Mouse (Mus musculus) midbrain, embryonic 14.5 days (tissue): Measurements from ENCODE around the gene Gda. TPM values are rescaled to one million over a fixed set of nuclear protein-coding genes. Genes with fewer than 3 reads are reported as not detected.
A peak's percentile ranks its signal among the peaks of the same experiment; 100 is the strongest.

Experiments
- ATAC-seq: fragments of 200-750 bp; cut with Nextera tagmentation; 2 replicates; pipeline ENCODE4 v1.8.0; 2017; ENCODE audit warnings: moderate number of reproducible peaks, moderate library complexity; ENCODE audit not compliant: low FRiP score, low TSS enrichment
- DNase-seq: peaks from one replicate; pipeline ENCODE4 v3.0.0-alpha.2; 2015
- H3K27ac ChIP-seq: fragments of 300-500 bp; sonication (generic); replicated peaks from 2 replicates; pipeline ENCODE4 v1.5.1; 2014; ENCODE audit warnings: mild to moderate bottlenecking, low read depth, low read length, moderate library complexity
- H3K27me3 ChIP-seq: fragments of 300-500 bp; sonication (generic); 2 replicates; pipeline ENCODE4 v1.6.1; 2014; ENCODE audit warnings: low read length, control low read depth, mixed read lengths; ENCODE audit not compliant: control insufficient read depth, insufficient read depth
- H3K36me3 ChIP-seq: fragments of 300-500 bp; sonication (generic); 2 replicates; pipeline ENCODE4 v1.6.1; 2014; ENCODE audit warnings: low read length, control low read depth; ENCODE audit not compliant: control insufficient read depth, insufficient read depth
- H3K4me1 ChIP-seq: fragments of 300-500 bp; sonication (generic); 2 replicates; pipeline ENCODE4 v1.6.1; 2014; ENCODE audit warnings: mild to moderate bottlenecking, antibody characterized with exemption, low read length, control low read depth; ENCODE audit not compliant: control insufficient read depth, insufficient read depth
- H3K4me2 ChIP-seq: fragments of 300-500 bp; sonication (generic); 2 replicates; pipeline ENCODE4 v1.6.1; 2014; ENCODE audit warnings: mild to moderate bottlenecking, low read length, moderate library complexity
- H3K4me3 ChIP-seq: fragments of 300-500 bp; sonication (generic); replicated peaks from 2 replicates; pipeline ENCODE4 v1.5.1; 2014; ENCODE audit warnings: low read depth, low read length
- H3K9ac ChIP-seq: fragments of 300-500 bp; sonication (generic); replicated peaks from 2 replicates; pipeline ENCODE4 v1.6.1; 2014; ENCODE audit warnings: mild to moderate bottlenecking, low read length, moderate library complexity
- H3K9me3 ChIP-seq: fragments of 300-500 bp; sonication (generic); 2 replicates; pipeline ENCODE4 v1.6.1; 2016; ENCODE audit warnings: low read length, control low read depth, mixed read lengths; ENCODE audit not compliant: control insufficient read depth
- WGBS: fragments of 180-500 bp; shearing (Covaris S2); extraction: QIAGEN DNeasy Blood & Tissue Kit; methylation state at CpG from one replicate; pipeline ENCODE4 v1.1.7; 2014; 5-methylcytosine and 5-hydroxymethylcytosine counted together
- polyA plus RNA-seq: library from polyadenylated mRNA; unstranded; fragments of >200 nt; fragmentation: Nextera tagmentation; extraction: Ambion mirVana; gene quantifications from 2 replicates; pipeline ENCODE4 v1.2.1, GENCODE M21; 2014

The Gda gene
- polyA plus RNA-seq, 1 experiment from 2014 or later, result 0.13 TPM

DNA sequence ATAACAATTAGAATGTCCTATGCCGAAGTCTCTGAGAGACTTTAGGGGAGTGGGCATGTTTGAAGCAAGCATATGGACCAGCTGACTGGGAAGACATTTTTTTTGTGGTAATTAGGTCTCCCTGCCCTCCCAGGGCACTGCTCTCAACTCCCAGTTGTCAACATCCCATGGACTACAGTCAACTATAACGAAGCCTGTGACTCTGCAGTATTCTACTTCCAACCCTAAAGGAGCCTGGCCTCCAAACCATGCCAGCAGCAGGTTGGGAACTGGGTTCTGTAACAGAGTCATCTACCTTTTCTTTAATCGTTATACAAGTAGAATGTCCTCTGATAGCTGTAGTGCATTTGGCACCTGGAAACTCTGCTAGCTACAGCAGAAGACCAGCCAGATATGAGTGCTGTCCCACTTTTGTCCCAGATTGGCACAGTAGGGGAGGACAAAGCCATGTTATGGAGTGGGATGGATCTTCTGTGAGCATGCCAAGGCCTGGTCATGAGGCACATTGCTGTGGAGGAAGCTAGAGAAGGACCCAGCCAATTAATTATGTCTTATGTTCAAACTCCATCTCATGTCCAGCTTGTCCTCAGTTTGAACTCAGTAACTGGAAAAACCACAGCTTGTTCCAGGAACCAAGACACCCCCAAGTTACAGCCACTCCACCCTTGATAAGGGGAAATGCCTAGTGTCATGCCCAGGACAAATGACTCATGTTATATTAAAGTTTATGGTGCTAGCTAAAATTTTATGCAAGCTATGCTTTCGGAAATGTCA is 96.6 kb downstream of the Gda start:
- DNase-seq, result no peak
- Histone ChIP-seq H3K9me3 (no peaks in the 10 kb centered on the region), H3K27ac (no peak overlapping the region), H3K36me3 (no peaks in the 10 kb centered on the region), H3K27me3 (no peaks in the 10 kb centered on the region), H3K4me1 (no peaks in the 10 kb centered on the region), H3K4me2 (no peak overlapping the region), H3K4me3 (no peak overlapping the region), H3K9ac (no peak overlapping the region)
- no peak for ATAC-seq
- WGBS, result 90% methylated on average over 4 of the region's 4 CpGs

DNA sequence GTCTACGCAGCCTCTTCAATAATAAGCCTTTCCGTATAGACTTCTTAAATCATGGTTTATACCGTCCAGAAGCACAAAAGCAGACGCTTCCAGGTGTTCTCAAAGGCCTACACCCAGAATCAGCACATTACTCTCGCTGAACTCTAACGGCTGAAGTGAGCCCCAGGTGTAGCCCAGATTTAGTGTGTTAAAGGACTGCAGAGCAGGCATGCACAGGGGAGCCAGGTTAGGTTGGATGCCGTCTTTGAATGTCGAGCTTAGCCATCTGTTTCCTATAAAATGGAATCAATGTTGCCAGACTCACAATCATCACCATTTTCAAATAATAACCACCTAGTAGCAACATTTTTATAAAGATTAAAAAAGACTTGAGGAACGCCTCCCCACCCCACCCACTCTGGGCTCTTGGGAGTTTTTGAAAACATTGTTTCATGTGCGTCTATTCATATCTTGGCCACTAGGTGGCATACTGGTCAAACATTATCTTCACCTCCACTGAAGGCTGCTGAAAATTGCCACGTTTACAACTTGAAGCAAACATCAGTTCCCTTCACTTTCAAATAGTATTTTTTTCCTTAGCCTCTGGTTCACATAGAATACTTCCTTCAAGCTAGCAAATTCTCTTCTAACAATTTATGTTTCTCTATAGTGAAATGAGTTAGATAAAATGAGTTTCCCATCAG is 100.0 kb downstream of the Gda start:
- no peaks in the 10 kb centered on the region for H3K36me3 ChIP-seq
- no peak overlapping the region for H3K27ac ChIP-seq
- 54% methylated on average over 11 of the region's 11 CpGs for WGBS
- no peak overlapping the region for H3K9ac ChIP-seq
- H3K27me3 ChIP-seq, result no peaks in the 10 kb centered on the region
- ATAC-seq (peak; percentile 66; the same call in 1 of the 2 replicates), DNase-seq (peak; percentile 89)
- no peaks in the 10 kb centered on the region for H3K4me1 ChIP-seq
- H3K9me3 ChIP-seq, result no peaks in the 10 kb centered on the region
- H3K4me2 ChIP-seq, result no peak overlapping the region
- no peak overlapping the region for H3K4me3 ChIP-seq

DNA sequence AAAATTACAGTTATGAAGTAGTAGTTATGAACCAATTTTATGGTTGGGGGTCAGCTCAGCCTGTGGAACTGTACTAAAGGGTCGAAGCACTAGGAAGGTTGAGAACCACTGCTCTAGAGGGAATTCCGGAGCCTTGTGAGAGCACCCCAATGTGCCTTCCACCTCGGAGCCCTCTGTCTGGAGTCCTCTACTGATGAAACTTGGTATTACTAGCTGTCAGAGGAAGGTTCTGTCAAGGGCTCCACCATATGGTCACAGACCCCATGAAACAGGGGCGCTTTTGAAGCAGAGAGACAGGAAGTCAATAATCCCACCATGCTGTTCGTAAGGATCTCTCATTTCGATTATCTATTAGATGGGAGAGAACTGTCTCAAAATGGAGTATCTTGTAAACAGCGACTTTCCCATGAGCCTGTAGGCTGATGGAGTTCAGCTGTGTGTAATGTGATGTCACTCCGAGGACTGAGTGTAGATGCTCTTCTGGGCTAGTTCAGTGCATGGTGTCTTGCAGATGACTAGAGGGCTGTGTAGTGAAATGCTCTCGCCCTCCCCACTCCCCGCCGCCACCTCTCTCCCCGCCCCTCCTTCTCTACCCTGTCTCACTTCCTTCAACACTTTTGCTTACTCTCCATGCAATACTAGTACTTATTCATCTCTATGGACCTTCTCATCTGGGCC is 100.7 kb downstream of the Gda start:
- Histone ChIP-seq H3K9me3 (no peaks in the 10 kb centered on the region), H3K9ac (no peak overlapping the region), H3K4me1 (no peaks in the 10 kb centered on the region), H3K4me2 (no peak overlapping the region), H3K36me3 (no peaks in the 10 kb centered on the region), H3K27me3 (no peaks in the 10 kb centered on the region), H3K4me3 (no peak overlapping the region), H3K27ac (no peak overlapping the region)
- ATAC-seq (no peak), DNase-seq (no peak)
- WGBS, result 86% methylated on average over 12 of the region's 12 CpGs

DNA sequence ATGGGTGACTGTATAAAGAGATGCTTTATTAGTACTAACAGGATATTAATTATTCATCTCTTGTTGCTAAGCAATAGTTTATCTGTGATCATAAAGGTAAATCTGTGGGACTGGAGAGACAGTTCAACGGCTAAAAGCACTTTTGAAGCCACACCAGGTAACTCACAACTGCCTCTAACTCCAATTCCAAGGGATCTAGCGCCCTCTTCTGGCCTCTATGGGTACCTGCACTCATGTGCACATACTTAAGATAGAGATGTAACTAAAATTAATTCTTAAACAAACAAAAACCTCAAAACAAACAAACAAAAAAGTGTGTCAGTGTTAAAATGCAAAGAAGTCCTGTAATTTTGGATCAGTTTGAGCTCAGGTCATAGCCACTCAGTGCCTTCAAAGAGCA is 101.9 kb downstream of the Gda start:
- Histone ChIP-seq H3K36me3 (no peaks in the 10 kb centered on the region), H3K4me3 (no peak overlapping the region), H3K27ac (no peak overlapping the region), H3K4me2 (no peak overlapping the region), H3K9ac (no peak overlapping the region), H3K4me1 (no peaks in the 10 kb centered on the region), H3K9me3 (no peaks in the 10 kb centered on the region), H3K27me3 (no peaks in the 10 kb centered on the region)
- ATAC-seq (no peak), DNase-seq (peak; percentile 20)
- 39% methylated on average over 2 of the region's 2 CpGs for WGBS

DNA sequence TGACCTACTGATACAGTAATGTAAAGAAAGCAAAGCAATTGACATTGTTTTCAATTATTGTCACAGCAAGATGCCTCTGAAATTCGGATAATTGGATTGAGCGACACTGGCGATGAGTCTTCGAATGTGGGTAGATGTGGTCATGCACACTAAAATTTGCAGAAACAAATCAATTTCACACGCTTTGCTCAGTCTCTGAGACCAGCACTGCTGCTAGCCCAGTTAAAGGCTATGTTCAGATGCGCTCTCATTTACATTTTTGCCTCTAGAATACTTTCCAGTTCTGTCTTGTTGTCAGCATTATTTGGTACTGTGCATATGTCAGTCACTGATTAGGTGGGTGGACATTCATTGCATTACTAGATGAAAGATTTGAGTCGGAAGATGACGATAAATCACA is 102.5 kb downstream of the Gda start:
- Histone ChIP-seq H3K4me2 (no peak overlapping the region), H3K4me1 (no peaks in the 10 kb centered on the region), H3K36me3 (no peaks in the 10 kb centered on the region), H3K27ac (no peak overlapping the region), H3K9me3 (no peaks in the 10 kb centered on the region), H3K27me3 (no peaks in the 10 kb centered on the region), H3K9ac (no peak overlapping the region), H3K4me3 (no peak overlapping the region)
- 58% methylated on average over 8 of the region's 8 CpGs for WGBS
- DNase-seq (peak; percentile 51), ATAC-seq (peak; percentile 24; the same call in 1 of the 2 replicates)

DNA sequence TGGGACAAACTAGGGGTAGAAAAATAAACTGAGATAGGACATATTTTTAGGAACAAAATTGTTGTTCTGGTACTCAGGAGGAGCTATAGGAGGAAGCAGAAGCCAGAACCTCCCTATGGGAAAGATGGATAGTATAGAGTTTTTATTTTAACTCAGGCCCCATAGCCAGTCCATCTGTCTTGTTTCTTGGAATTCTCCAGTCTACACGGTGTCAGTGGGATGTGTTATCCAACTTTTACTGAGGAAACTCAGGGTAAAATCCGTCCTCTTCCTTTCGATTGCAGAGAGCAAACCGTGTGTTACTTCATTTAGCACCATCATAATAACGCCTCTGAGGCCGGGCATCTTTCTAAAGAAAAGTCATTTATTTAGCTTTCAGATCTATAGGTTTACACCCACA is 104.1 kb downstream of the Gda start:
- DNase-seq (no peak), ATAC-seq (no peak)
- H3K4me1 ChIP-seq, result no peaks in the 10 kb centered on the region
- H3K36me3 ChIP-seq, result no peaks in the 10 kb centered on the region
- no peaks in the 10 kb centered on the region for H3K27me3 ChIP-seq
- WGBS, result 97% methylated on average over 6 of the region's 6 CpGs
- H3K9ac ChIP-seq, result no peak overlapping the region
- no peaks in the 10 kb centered on the region for H3K9me3 ChIP-seq
- no peak overlapping the region for H3K4me2 ChIP-seq
- H3K27ac ChIP-seq, result no peak overlapping the region
- no peak overlapping the region for H3K4me3 ChIP-seq

DNA sequence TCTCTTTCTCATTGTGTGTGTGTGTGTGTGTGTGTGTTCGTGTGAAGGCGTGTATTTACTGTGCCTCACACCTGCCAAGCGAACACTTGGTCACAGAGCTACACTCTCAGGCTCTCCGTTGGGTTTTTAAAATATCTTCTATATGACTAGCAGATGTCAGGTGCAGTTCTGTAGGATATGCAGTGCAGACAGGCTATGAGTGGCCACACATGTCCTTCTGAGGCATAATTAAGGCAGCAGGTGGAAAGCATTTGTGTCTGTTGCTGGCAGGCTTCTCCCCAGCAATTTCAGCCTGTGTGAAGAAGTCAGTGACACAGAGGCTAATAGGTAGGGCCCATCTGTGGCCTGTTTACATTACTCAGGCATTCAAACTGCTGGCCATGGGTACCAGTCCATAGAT is 104.7 kb downstream of the Gda start:
- Histone ChIP-seq H3K36me3 (no peaks in the 10 kb centered on the region), H3K9ac (no peak overlapping the region), H3K4me1 (no peaks in the 10 kb centered on the region), H3K27me3 (no peaks in the 10 kb centered on the region), H3K4me3 (no peak overlapping the region), H3K9me3 (no peaks in the 10 kb centered on the region), H3K27ac (no peak overlapping the region), H3K4me2 (no peak overlapping the region)
- DNase-seq, result no peak
- WGBS, result 89% methylated on average over 4 of the region's 4 CpGs
- no peak for ATAC-seq

DNA sequence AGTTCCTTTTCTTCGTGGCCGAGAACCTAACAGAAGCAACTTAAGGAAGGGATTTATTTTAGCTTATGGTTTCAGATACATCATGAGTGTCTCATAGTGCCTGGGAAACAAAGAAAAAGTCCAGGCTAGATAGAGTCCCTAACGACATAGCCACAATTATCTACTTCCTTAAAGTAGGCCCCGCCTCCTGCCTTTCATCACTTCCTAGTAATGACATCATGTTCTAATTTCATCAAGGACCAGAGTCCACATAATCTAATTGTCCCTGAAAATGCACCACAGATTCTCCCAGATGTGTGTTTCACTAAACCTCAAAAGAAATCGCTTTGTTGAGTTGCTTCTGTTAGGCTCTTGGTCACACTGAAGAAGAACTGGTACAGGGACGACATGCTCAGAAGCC is 115.5 kb downstream of the Gda start:
- ATAC-seq (no peak), DNase-seq (no peak)
- Histone ChIP-seq H3K4me3 (no peak overlapping the region), H3K27me3 (no peaks in the 10 kb centered on the region), H3K36me3 (no peaks in the 10 kb centered on the region), H3K27ac (no peak overlapping the region), H3K9me3 (no peaks in the 10 kb centered on the region), H3K4me2 (no peak overlapping the region), H3K4me1 (no peaks in the 10 kb centered on the region), H3K9ac (no peak overlapping the region)
- WGBS, result 95% methylated on average over 6 of the region's 6 CpGs
